Mouse (Mus musculus): ENCODE measurements around the gene Olfr661. TPM values are rescaled to one million over a fixed set of nuclear protein-coding genes. Genes with fewer than 3 reads are reported as not detected.

Olfr661 gene
- polyA plus RNA-seq (2014; fragmentation: Illumina TruSeq; extraction: RNeasy Lipid Tissue Mini Kit (QIAGEN cat#74804); ENCODE audit: low replicate concordance): not detected

DNA sequence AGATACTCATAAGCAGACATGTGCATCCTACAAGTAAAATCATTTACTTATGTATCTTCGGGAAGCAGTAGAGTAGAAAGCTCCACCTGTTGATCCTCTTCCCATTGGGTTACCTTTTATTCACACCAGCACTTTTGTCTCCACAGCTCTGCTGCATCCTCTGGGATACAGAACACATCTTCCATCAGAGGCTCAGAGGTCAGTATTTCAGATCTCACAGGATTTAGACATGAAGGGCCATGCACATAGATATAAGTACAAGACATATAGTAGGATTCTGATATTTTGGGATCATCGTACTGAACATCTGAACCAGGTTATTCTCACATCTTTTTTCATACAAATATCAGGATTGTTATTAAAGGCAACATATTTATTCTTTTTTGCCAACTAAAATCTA is at the start of gene Olfr661:
Gene Olfr661 (plus strand): TSS at position 301 of the 400 bp plus-strand sequence.

DNA sequence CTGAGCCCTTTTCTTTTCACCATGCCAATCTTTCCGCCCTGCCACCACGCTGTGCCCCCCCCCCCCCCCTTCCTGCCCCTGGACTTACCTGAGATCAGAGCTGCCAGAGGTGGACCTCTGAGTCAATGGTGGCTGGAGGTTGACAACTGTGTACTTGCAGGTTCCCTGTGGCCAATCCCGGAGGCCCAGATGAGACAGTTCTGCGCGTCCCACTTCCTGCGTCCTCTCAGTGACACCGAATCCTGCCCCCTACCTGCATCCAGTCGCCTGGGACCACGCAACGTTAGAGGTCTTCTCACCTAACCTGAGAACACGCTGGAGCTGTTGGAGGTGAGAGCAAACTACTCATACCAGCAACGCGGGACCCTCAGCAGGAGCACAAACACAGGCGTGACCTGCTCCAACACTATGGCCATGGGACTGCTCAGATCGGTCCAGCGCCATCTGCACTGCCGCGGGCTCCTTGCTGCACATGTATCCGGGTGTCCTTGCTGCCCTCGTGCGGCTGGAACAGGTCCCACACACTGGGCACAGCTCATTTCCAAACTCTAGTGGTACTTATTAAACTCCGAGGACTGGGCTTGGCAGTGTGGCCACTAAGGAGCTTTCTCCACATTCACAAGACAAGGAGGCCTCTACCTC is 39.3 kb upstream of the Olfr661 start, which contains the start of gene Olfr658:
Gene Olfr658 (minus strand): TSS at position 465 of the 642 bp plus-strand sequence.

DNA sequence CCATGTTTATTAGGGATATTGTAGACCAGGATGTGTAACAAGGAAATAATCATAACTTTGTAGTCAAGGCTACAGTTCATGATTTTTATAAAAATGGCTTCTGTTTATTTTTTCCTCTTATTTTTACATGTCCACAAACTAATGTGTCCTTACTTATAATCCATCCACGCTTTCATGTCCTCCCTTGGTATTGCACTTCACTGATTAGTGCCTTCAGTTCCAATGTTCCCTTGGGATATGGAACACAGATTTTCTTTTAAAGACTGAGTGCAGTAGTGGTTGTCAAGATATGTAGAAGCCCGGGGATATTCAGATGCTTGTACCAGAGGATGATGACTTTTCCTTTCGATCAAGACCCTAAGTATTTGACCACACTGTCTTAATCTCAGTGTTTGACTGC is 19.8 kb upstream of the Olfr661 start, which contains the start of gene Olfr659:
Gene Olfr659 (plus strand): TSS at position 301 of the 400 bp plus-strand sequence.

Other genes with a start within 250 kb of the Olfr661 start
- gene Trim30a, start 221.3 kb upstream of the Olfr661 start, polyA plus RNA-seq (2014; fragmentation: Illumina TruSeq; extraction: RNeasy Lipid Tissue Mini Kit (QIAGEN cat#74804); ENCODE audit: low replicate concordance): 56.4 TPM
- gene Trim30d, start 178.7 kb upstream of the Olfr661 start, polyA plus RNA-seq (2014; fragmentation: Illumina TruSeq; extraction: RNeasy Lipid Tissue Mini Kit (QIAGEN cat#74804); ENCODE audit: low replicate concordance): 390 TPM
- not detected for gene Olfr651, start 136.4 kb upstream of the Olfr661 start, polyA plus RNA-seq (2014; fragmentation: Illumina TruSeq; extraction: RNeasy Lipid Tissue Mini Kit (QIAGEN cat#74804); ENCODE audit: low replicate concordance)
- gene Olfr652, start 125.6 kb upstream of the Olfr661 start, polyA plus RNA-seq (2014; fragmentation: Illumina TruSeq; extraction: RNeasy Lipid Tissue Mini Kit (QIAGEN cat#74804); ENCODE audit: low replicate concordance): not detected
- not detected for gene Olfr653, start 109.2 kb upstream of the Olfr661 start, polyA plus RNA-seq (2014; fragmentation: Illumina TruSeq; extraction: RNeasy Lipid Tissue Mini Kit (QIAGEN cat#74804); ENCODE audit: low replicate concordance)
- not detected for gene Olfr654, start 99.5 kb upstream of the Olfr661 start, polyA plus RNA-seq (2014; fragmentation: Illumina TruSeq; extraction: RNeasy Lipid Tissue Mini Kit (QIAGEN cat#74804); ENCODE audit: low replicate concordance)
- gene Olfr655, start 84.7 kb upstream of the Olfr661 start, polyA plus RNA-seq (2014; fragmentation: Illumina TruSeq; extraction: RNeasy Lipid Tissue Mini Kit (QIAGEN cat#74804); ENCODE audit: low replicate concordance): not detected
- not detected for gene Olfr656, start 72.5 kb upstream of the Olfr661 start, polyA plus RNA-seq (2014; fragmentation: Illumina TruSeq; extraction: RNeasy Lipid Tissue Mini Kit (QIAGEN cat#74804); ENCODE audit: low replicate concordance)
- gene Olfr657, start 61.7 kb upstream of the Olfr661 start, polyA plus RNA-seq (2014; fragmentation: Illumina TruSeq; extraction: RNeasy Lipid Tissue Mini Kit (QIAGEN cat#74804); ENCODE audit: low replicate concordance): not detected
- 0.15 TPM for gene Olfr658, start 39.2 kb upstream of the Olfr661 start, polyA plus RNA-seq (2014; fragmentation: Illumina TruSeq; extraction: RNeasy Lipid Tissue Mini Kit (QIAGEN cat#74804); ENCODE audit: low replicate concordance)
- not detected for gene Olfr659, start 19.7 kb upstream of the Olfr661 start, polyA plus RNA-seq (2014; fragmentation: Illumina TruSeq; extraction: RNeasy Lipid Tissue Mini Kit (QIAGEN cat#74804); ENCODE audit: low replicate concordance)
- not detected for gene Usp17le, start 91.0 kb downstream of the Olfr661 start, polyA plus RNA-seq (2014; fragmentation: Illumina TruSeq; extraction: RNeasy Lipid Tissue Mini Kit (QIAGEN cat#74804); ENCODE audit: low replicate concordance)
- not detected for gene Usp17lb, start 156.1 kb downstream of the Olfr661 start, polyA plus RNA-seq (2014; fragmentation: Illumina TruSeq; extraction: RNeasy Lipid Tissue Mini Kit (QIAGEN cat#74804); ENCODE audit: low replicate concordance)
- not detected for gene Usp17la, start 170.5 kb downstream of the Olfr661 start, polyA plus RNA-seq (2014; fragmentation: Illumina TruSeq; extraction: RNeasy Lipid Tissue Mini Kit (QIAGEN cat#74804); ENCODE audit: low replicate concordance)
- gene Olfr665, start 191.5 kb downstream of the Olfr661 start, polyA plus RNA-seq (2014; fragmentation: Illumina TruSeq; extraction: RNeasy Lipid Tissue Mini Kit (QIAGEN cat#74804); ENCODE audit: low replicate concordance): not detected
- gene Olfr666, start 209.5 kb downstream of the Olfr661 start, polyA plus RNA-seq (2014; fragmentation: Illumina TruSeq; extraction: RNeasy Lipid Tissue Mini Kit (QIAGEN cat#74804); ENCODE audit: low replicate concordance): not detected
- gene Olfr667, start 235.0 kb downstream of the Olfr661 start, polyA plus RNA-seq (2014; fragmentation: Illumina TruSeq; extraction: RNeasy Lipid Tissue Mini Kit (QIAGEN cat#74804); ENCODE audit: low replicate concordance): not detected
- not detected for gene Olfr668, start 241.6 kb downstream of the Olfr661 start, polyA plus RNA-seq (2014; fragmentation: Illumina TruSeq; extraction: RNeasy Lipid Tissue Mini Kit (QIAGEN cat#74804); ENCODE audit: low replicate concordance)
- gene Olfr669, start 247.7 kb downstream of the Olfr661 start, polyA plus RNA-seq (2014; fragmentation: Illumina TruSeq; extraction: RNeasy Lipid Tissue Mini Kit (QIAGEN cat#74804); ENCODE audit: low replicate concordance): not detected

Data from small intestine, adult 10 weeks (tissue).